Mouse (Mus musculus) heart, embryonic 14.5 days (tissue): Measurements from ENCODE around the gene Cyp2a5. TPM values are rescaled to one million over a fixed set of nuclear protein-coding genes. Genes with fewer than 3 reads are reported as not detected.
"Not testable (repeated sequence)": the region's sequence is repeated elsewhere in the genome, so short reads cannot be mapped to it uniquely, and the experiment has no call there.

Experiments
- ATAC-seq: fragments of 200-750 bp; cut with Nextera tagmentation; 2 replicates; pipeline ENCODE4 v1.8.0; 2017; ENCODE audit warnings: low read depth, moderate TSS enrichment; ENCODE audit not compliant: insufficient number of reproducible peaks, insufficient read depth, low FRiP score
- H3K27ac ChIP-seq, 2 experiments: fragments of 200-500 bp in 1 of 2; fragments of 300-500 bp in 1 of 2; sonication (generic) in 1 of 2; replicated peaks in 1 of 2; 2 replicates each; pipeline ENCODE4 v1.5.1; 2012 to 2014; ENCODE audit warnings: low read depth in 2 of 2, low read length in 2 of 2, control low read depth in 1 of 2, mild to moderate bottlenecking in 1 of 2, mixed read lengths in 1 of 2; ENCODE audit not compliant: control insufficient read depth in 1 of 2, insufficient read depth in 1 of 2
- H3K27me3 ChIP-seq: fragments of 300-500 bp; sonication (generic); 2 replicates; pipeline ENCODE4 v1.6.1; 2014; ENCODE audit warnings: mild to moderate bottlenecking, low read length, control low read depth; ENCODE audit not compliant: control insufficient read depth, insufficient read depth
- H3K36me3 ChIP-seq: fragments of 300-500 bp; sonication (generic); 2 replicates; pipeline ENCODE4 v1.6.1; 2014; ENCODE audit warnings: mild to moderate bottlenecking, control low read depth, low read length, mixed read lengths; ENCODE audit not compliant: control insufficient read depth, insufficient read depth
- H3K4me1 ChIP-seq, 2 experiments: fragments of 200-500 bp in 1 of 2; fragments of 300-500 bp in 1 of 2; sonication (generic) in 1 of 2; 2 replicates each; pipeline ENCODE4 v1.6.1; 2012 to 2014; ENCODE audit warnings: low read length in 2 of 2, control low read depth in 1 of 2, mixed read lengths in 1 of 2; ENCODE audit not compliant: control insufficient read depth in 2 of 2, insufficient read depth in 2 of 2
- H3K4me2 ChIP-seq: fragments of 300-500 bp; sonication (generic); 2 replicates; pipeline ENCODE4 v1.6.1; 2014; ENCODE audit warnings: mild to moderate bottlenecking, low read length
- H3K4me3 ChIP-seq, 2 experiments: fragments of 200-500 bp in 1 of 2; fragments of 300-500 bp in 1 of 2; sonication (generic) in 1 of 2; 2 replicates each; pipeline ENCODE4 v1.5.1; 2012 to 2014; ENCODE audit warnings: low read length in 2 of 2, mild to moderate bottlenecking in 2 of 2, control low read depth in 1 of 2, low read depth in 1 of 2, moderate library complexity in 1 of 2; ENCODE audit not compliant: control insufficient read depth in 1 of 2, insufficient read depth in 1 of 2
- H3K9ac ChIP-seq: fragments of 300-500 bp; sonication (generic); 2 replicates; pipeline ENCODE4 v1.6.1; 2014; ENCODE audit warnings: mild to moderate bottlenecking, low read length
- H3K9me3 ChIP-seq: fragments of 300-500 bp; sonication (generic); 2 replicates; pipeline ENCODE4 v1.6.1; 2016; ENCODE audit warnings: low read length, control low read depth; ENCODE audit not compliant: control insufficient read depth
- WGBS: fragments of 180-500 bp; shearing (Covaris S2); extraction: QIAGEN DNeasy Blood & Tissue Kit; methylation state at CpG from one replicate; pipeline ENCODE4 v1.1.7; 2014; 5-methylcytosine and 5-hydroxymethylcytosine counted together
- polyA plus RNA-seq: library from polyadenylated mRNA; unstranded; fragments of >200 nt; fragmentation: Nextera tagmentation; extraction: Ambion mirVana; gene quantifications from 2 replicates; pipeline ENCODE4 v1.2.1, GENCODE M21; 2014

The Cyp2a5 gene
- polyA plus RNA-seq, result not detected in 2 replicates

- H3K4me3 ChIP-seq, ATAC-seq, H3K27ac ChIP-seq, H3K9ac ChIP-seq, H3K36me3 ChIP-seq, H3K4me1 ChIP-seq, H3K9me3 ChIP-seq, H3K4me2 ChIP-seq, H3K27me3 ChIP-seq: not testable (repeated sequence)
- WGBS, result 75% methylated on average over 3 of the region's 3 CpGs
These were observed at the start of gene Cyp2a5 for GRCm38 (mm10) chr7:26835059-26835458. Cyp2a5 (plus strand) TSS chr7:26835305.

DNA sequence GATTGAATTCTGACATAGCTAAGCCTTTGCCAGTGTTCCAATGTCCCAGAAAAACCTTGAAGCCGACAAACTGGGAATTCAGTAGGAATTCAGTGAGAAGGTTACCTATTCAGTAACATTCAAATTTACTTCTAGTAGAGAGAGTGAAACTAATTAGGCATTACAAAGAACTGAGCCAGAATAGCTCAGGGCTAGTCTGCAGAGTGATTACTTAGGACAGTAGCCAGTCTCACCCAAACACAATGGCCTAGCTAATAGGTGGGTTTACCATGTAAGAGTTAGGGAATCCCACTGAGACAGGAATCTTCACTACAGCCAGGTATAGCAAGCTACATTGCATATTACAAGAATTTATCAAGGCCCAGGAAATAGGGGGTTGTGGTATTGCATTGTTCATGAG is 49.1 kb upstream of the Cyp2a5 start:
- 75% methylated on average over 1 of the region's 1 CpGs for WGBS
- H3K27me3 ChIP-seq, H3K9me3 ChIP-seq, H3K27ac ChIP-seq, H3K36me3 ChIP-seq, H3K4me1 ChIP-seq, H3K4me3 ChIP-seq, ATAC-seq, H3K9ac ChIP-seq, H3K4me2 ChIP-seq: not testable (repeated sequence)

GRCm38 (mm10) chr7:26789984-26790383 is 45.1 kb upstream of the Cyp2a5 start:
- no peak overlapping the region for H3K9ac ChIP-seq
- no peaks in the 10 kb centered on the region for H3K9me3 ChIP-seq
- no peak for ATAC-seq
- H3K4me3 ChIP-seq, result no peak overlapping the region
- no peaks in the 10 kb centered on the region for H3K36me3 ChIP-seq
- WGBS, result 53% methylated on average over 6 of the region's 6 CpGs
- H3K4me1 ChIP-seq, result no peaks in the 10 kb centered on the region
- no peaks in the 10 kb centered on the region for H3K27me3 ChIP-seq
- H3K27ac ChIP-seq, result no peak overlapping the region
- H3K4me2 ChIP-seq, result no peak overlapping the region

DNA sequence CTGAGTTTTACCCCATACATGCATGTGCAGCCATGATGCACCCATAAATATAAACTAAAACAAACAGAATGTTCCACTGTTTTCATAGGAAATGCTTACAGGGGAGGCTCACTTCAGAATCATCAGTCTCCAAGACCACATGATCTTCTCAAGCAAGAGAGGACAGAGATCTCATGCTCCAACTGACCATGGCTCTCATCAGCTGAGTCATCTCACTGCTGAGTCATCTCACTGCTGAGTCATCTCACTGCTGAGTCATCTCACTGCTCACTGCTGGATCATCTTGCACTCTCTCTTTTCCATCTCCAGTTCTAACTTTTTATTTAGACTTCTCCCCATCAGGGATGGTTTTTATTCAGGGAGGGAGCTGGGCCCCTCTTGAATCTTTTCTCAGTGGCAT is 35.0 kb upstream of the Cyp2a5 start:
- H3K4me1 ChIP-seq, result no peaks in the 10 kb centered on the region
- H3K27ac ChIP-seq, result no peak overlapping the region
- H3K27me3 ChIP-seq, result no peaks in the 10 kb centered on the region
- no peak for ATAC-seq
- H3K36me3 ChIP-seq, result no peaks in the 10 kb centered on the region
- no peak overlapping the region for H3K4me3 ChIP-seq
- H3K9ac ChIP-seq, result no peak overlapping the region
- H3K4me2 ChIP-seq, result no peak overlapping the region
- H3K9me3 ChIP-seq, result no peaks in the 10 kb centered on the region

DNA sequence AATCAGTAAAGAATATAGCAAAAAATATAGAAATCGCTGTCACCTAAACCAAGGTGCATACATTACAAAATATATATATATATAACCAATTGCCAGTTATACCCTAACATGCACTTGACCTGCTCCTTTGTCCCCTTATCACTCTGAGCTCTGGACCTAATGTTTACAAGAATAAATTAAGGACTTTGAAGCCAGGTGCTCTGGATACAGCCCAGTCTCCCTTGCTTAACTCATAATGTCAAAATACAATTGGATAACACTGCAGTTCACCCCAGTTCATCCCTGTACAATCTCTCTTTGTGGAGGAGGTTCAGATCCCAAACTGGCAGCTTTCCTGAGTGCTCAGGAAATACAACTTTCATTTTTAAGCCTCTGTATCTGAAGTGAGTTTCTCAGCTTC is 34.1 kb upstream of the Cyp2a5 start:
- no peak overlapping the region for H3K4me3 ChIP-seq
- H3K4me2 ChIP-seq, result no peak overlapping the region
- no peak overlapping the region for H3K9ac ChIP-seq
- 81% methylated on average over 1 of the region's 1 CpGs for WGBS
- no peaks in the 10 kb centered on the region for H3K4me1 ChIP-seq
- no peaks in the 10 kb centered on the region for H3K27me3 ChIP-seq
- no peak overlapping the region for H3K27ac ChIP-seq
- ATAC-seq, result no peak
- H3K9me3 ChIP-seq, result no peaks in the 10 kb centered on the region
- no peaks in the 10 kb centered on the region for H3K36me3 ChIP-seq

- no peak for ATAC-seq
- no peaks in the 10 kb centered on the region for H3K4me1 ChIP-seq
- H3K9me3 ChIP-seq, result no peaks in the 10 kb centered on the region
- 87% methylated on average over 2 of the region's 2 CpGs for WGBS
- no peak within 1 kb of the TSS for H3K27ac ChIP-seq
- H3K27me3 ChIP-seq, result no peaks in the 10 kb centered on the region
- H3K36me3 ChIP-seq, result no peaks in the 10 kb centered on the region
- H3K4me3 ChIP-seq, result no peak within 1 kb of the TSS
- H3K9ac ChIP-seq, result no peak within 1 kb of the TSS
- no peak within 1 kb of the TSS for H3K4me2 ChIP-seq
These were observed 26.5 kb upstream of the Cyp2a5 start, which contains the start of gene Cyp2g1 for GRCm38 (mm10) chr7:26808592-26808991. Cyp2g1 (plus strand) TSS chr7:26808892.

GRCm38 (mm10) chr7:26831556-26832292 is 3.4 kb upstream of the Cyp2a5 start:
- not testable (repeated sequence) for H3K4me3 ChIP-seq, H3K9me3 ChIP-seq, ATAC-seq, H3K9ac ChIP-seq, H3K4me1 ChIP-seq, H3K27me3 ChIP-seq, H3K4me2 ChIP-seq, H3K27ac ChIP-seq, H3K36me3 ChIP-seq
- 69% methylated on average over 9 of the region's 9 CpGs for WGBS

DNA sequence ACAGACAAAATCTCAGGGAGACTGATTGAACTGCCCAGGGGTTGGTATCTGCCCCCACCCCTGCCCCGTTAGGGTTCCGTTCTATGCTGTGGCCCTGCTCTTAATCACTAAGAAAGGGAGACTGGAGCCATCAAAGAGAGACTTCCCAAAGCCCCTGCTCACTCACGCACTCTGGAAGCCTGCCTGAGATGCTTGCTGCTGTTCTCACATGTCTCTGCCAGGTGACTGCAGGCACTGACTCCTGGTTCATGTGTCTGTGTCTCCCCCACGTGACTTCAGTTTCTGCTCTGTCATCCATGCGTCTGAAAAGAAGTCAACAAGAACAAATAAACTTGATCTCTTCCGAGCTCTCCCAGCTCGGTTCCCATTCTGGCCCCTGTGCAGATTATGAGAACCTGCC is 2.4 kb upstream of the Cyp2a5 start:
- H3K27me3 ChIP-seq, H3K27ac ChIP-seq, H3K9me3 ChIP-seq, H3K4me3 ChIP-seq, H3K4me2 ChIP-seq, H3K4me1 ChIP-seq, ATAC-seq, H3K36me3 ChIP-seq, H3K9ac ChIP-seq: not testable (repeated sequence)
- 61% methylated on average over 6 of the region's 7 CpGs for WGBS
